Mouse (Mus musculus) adrenal gland, postnatal 36 days (tissue): Measurements from ENCODE around the gene Entr1. TPM values are rescaled to one million over a fixed set of nuclear protein-coding genes. Genes with fewer than 3 reads are reported as not detected.

Experiments
- DNase-seq, 2 experiments: peaks; one replicate each; pipeline ENCODE4 v3.0.0; 2021; ENCODE audit warnings: mixed read lengths in 1 of 2
- total RNA-seq, 2 experiments: library from RNA; stranded (reverse); gene quantifications; 2 replicates each; pipeline ENCODE4 v1.2.3; 2021

Entr1 gene
- total RNA-seq, 2 experiments from 2014 or later = 97.9 to 102 TPM

DNA sequence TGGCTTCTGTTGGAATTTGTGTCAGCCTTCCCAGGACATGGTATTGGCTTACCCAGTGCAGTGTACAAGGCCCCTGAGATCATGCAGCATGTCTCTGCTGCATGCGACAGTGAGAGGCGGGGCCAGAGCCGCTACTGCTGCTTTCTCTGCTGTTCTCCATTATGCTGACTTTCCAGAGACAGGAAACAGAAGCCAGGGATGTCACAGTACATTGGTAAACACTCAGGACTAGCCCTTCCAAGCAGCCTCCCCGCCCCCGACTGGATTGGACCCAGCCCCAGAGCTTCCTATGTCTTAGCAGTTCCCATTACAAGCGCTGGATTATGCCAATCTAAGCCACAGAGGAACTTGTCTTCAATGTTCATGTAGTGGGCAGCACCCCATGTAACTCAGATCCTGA is 40.9 kb downstream of the Entr1 start:
- DNase-seq = peak in 1 of 2 experiments; percentile 25

DNA sequence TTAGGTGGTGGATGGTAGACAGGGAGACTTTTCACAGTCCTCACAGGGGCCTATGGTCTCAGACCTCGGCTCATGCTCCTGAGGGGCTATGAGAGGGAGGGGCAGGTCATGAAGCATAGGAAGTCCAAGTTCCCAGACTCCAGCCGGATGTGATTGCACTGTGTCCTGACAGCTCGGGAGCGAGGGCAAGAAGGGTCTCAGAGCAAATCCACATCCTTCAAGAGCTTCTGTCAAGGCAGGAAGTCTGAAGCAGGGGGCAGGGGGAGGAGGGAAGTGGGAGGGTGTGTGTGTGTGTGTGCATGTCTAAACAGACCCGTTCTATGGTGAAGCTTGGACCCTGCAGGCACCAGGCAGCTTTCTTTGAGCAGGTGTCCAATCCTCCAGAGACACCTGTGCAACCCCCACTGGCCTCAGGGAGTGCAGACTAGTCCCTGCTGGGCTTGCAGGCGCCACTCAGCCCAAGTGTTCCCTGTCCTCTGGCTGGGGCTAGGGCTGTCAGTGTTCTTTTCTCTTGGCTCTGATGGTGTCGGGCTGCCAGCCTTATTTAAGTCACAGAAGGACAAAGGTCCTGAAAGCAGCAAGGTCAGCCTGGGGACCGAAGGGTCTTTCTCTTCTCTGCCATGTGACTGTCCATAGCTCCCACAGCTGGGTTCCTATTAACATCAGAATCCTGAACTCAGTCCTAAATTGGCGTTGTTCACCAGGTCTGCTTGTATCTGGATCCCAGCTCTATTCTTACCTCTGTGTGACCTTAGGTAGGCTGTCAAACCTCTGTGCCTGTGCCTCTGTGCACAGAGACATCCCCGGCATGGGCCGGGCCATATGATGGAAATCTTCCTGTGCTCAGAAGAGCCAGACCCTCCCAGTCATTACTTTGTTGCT is 46.3 kb downstream of the Entr1 start:
- peak in 1 of 2 experiments; percentile 59 for DNase-seq

DNA sequence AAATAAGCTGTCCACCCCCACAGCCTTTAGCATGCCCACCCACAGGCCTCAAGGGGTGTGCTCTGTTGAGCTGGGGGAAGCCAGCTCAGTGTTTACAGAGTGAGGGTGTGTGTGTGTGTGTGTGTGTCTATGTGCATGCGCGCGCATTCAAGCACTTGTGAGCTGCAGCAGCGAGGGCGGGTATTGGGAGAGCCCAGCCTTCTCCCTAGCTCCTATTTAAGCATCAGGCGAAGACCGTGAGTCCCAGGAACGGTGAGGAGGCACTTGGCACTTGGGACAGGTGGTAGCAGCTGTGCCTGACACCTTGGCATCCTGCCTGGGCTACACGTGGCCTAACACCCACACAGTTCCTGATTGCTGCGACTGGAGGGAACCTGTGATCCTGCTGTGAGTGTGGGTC is 47.1 kb downstream of the Entr1 start:
- peak in 1 of 2 experiments; percentile 52 for DNase-seq

DNA sequence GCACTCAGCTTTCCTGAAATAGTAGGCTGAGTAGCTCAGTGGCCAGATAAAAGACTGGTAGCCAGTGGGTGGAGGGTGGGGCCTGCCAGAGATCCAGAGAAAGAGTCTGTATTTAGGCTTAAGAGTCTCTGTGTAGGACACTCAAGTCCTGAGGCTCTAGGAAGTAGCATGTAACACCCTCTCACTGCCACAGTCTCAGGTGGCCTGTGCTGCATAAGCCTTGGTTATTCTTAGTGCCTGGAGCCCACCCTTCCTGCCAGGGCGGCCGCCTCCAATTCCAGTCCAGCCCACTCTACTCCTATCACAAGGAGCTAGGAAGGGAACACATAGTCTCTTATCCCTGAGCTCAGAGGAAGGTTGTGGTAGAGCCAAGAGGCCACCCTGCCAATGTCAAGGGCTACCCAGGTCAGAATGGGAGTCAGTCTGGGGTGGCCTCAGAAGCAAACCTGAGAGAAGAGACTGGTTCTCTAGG is 47.6 kb downstream of the Entr1 start:
- DNase-seq = no peak

DNA sequence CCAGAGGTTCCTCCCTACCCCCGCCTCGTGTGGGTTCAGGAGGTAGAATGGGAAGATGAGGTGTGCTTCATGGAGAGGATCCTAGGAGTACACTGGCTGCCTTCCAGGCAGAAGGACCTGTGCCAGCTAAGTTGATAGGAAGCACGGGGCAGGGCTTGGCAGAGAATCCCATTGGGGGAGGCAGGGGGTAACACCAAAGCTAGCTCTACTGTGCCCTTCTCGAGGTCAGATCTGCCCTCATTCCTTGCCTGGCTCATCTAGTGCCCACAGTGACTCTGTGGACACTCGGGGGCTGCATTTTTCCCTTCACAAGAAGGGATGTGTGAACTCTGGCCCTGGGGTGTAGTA is 49.9 kb downstream of the Entr1 start:
- DNase-seq = peak; percentile 70 to 80

DNA sequence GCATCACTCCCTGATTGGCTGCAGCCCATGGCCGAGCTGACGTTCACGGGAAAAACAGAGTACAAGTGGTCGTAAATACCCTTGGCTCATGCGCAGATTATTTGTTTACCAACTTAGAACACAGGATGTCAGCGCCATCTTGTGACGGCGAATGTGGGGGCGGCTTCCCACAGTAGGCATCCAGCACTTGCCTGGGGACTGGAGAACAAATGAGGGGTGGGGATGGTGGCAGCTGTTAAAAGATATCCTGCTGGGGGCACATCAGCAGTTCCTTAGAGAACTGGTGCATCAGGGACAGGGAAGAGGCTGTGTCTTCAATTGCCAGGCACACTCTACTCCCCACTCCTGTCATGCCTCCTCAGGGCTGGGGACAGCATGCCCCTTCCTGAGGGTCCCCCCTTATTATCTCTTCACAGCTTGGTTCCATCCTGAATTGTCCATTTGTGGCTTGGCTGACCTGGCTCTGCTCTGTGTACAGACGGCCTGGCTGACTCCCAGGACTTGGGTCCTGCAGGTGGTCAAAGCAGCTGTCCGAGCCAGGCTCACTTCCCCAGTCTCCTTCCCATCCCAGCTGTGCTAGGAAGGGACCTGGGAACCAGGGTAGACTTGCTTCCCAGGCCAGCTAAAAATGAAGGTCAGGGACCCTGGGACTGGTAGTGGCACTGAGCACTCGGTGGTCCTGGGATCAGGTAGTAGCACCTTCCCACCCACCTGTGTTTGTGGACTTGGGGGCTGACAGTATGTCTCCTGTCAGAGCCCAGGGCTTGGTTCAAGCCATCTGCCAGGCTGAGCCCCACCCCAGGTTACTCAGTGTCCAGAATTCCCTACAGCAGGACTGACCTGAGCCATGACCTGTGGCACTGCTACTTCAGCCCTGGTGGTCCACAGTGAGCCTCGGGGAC is 50.6 kb downstream of the Entr1 start:
- DNase-seq = no peak

Other genes starting within 250 kb of the Entr1 start
- under 1 TPM in 1 of 2 experiments, not detected in 1; 0.69 TPM for gene Lhx3, start 181.0 kb downstream of the Entr1 start, total RNA-seq
- gene Qsox2, start 151.8 kb downstream of the Entr1 start, total RNA-seq = 10 to 100 TPM; 20.5 to 21.0 TPM
- under 1 TPM; 0.36 to 0.46 TPM for gene Ccdc187, start 94.8 kb downstream of the Entr1 start, total RNA-seq
- 10 to 100 TPM; 14.5 to 14.7 TPM for gene Gpsm1, start 73.8 kb downstream of the Entr1 start, total RNA-seq
- gene Dnlz, start 37.2 kb downstream of the Entr1 start, total RNA-seq = 10 to 100 TPM; 22.2 to 22.9 TPM
- gene Card9, start 28.4 kb downstream of the Entr1 start, total RNA-seq = 1 to 10 TPM; 1.3 to 1.9 TPM
- 10 to 100 TPM; 24.7 to 34.4 TPM for gene Snapc4, start 8.7 kb downstream of the Entr1 start, total RNA-seq
- 100 to 1,000 TPM; 142 to 145 TPM for gene Pmpca, start within 50 bp of the Entr1 start, total RNA-seq
- gene Inpp5e, start 19.9 kb upstream of the Entr1 start, total RNA-seq = 10 to 100 TPM; 13.2 to 19.8 TPM
- 10 to 100 TPM; 63.2 to 63.3 TPM for gene Sec16a, start 55.9 kb upstream of the Entr1 start, total RNA-seq
- 10 to 100 TPM; 17.5 to 25.5 TPM for gene Notch1, start 127.3 kb upstream of the Entr1 start, total RNA-seq
- 100 to 1,000 TPM in 1 of 2 experiments, 10 to 100 TPM in 1; 86.2 to 127 TPM for gene Egfl7, start 190.7 kb upstream of the Entr1 start, total RNA-seq
- not detected for gene Gm20532, start 197.3 kb upstream of the Entr1 start, total RNA-seq
- 100 to 1,000 TPM; 301 to 364 TPM for gene Agpat2, start 215.1 kb upstream of the Entr1 start, total RNA-seq
- 1 to 10 TPM; 5.8 to 8.8 TPM for gene Fam69b, start 239.1 kb upstream of the Entr1 start, total RNA-seq